Mouse (Mus musculus) adrenal gland, postnatal 14 days (tissue): Measurements from ENCODE around the gene Lpin2. TPM values are rescaled to one million over a fixed set of nuclear protein-coding genes. Genes with fewer than 3 reads are reported as not detected.

Experiments used
- total RNA-seq: library from RNA; stranded (reverse); gene quantifications from 2 replicates; pipeline ENCODE4 v1.2.3, GENCODE M21; 2021

The Lpin2 gene
- total RNA-seq, 1 experiment from 2014 or later = 43.0 TPM

Other genes starting within 250 kb of the Lpin2 start
- gene Myom1, start 179.9 kb upstream of the Lpin2 start, total RNA-seq = 4.3 and 8.1 TPM in 2 replicates
- gene Myl12a, start 179.7 kb upstream of the Lpin2 start, total RNA-seq = 311 and 324 TPM in 2 replicates
- 9.2 and 9.4 TPM in 2 replicates for gene Emilin2, start 129.4 kb downstream of the Lpin2 start, total RNA-seq